Mouse (Mus musculus) stomach, embryonic 14.5 days (tissue): ENCODE results near the gene Thrb. TPM values are rescaled to one million over a fixed set of nuclear protein-coding genes. Genes with fewer than 3 reads are reported as not detected.

ENCODE experiments used
- ATAC-seq: fragments of 200-750 bp; cut with Nextera tagmentation; 2 replicates; pipeline ENCODE4 v1.8.0; 2017; ENCODE audit warnings: low read depth, moderate TSS enrichment; ENCODE audit not compliant: insufficient number of reproducible peaks, insufficient read depth, low FRiP score
- H3K27ac ChIP-seq: fragments of 300-500 bp; sonication (generic); 2 replicates; pipeline ENCODE4 v1.5.1; 2014; ENCODE audit warnings: mild to moderate bottlenecking, low read length, moderate library complexity, mixed read lengths
- H3K27me3 ChIP-seq: fragments of 300-500 bp; sonication (generic); 2 replicates; pipeline ENCODE4 v1.6.1; 2014; ENCODE audit warnings: low read length, control low read depth, mixed read lengths; ENCODE audit not compliant: control insufficient read depth, insufficient read depth
- H3K36me3 ChIP-seq: fragments of 300-500 bp; sonication (generic); 2 replicates; pipeline ENCODE4 v1.6.1; 2014; ENCODE audit warnings: mild to moderate bottlenecking, control low read depth, low read length, moderate library complexity, mixed read lengths; ENCODE audit not compliant: control insufficient read depth, insufficient read depth
- H3K4me1 ChIP-seq: fragments of 300-500 bp; sonication (generic); 2 replicates; pipeline ENCODE4 v1.6.1; 2014; ENCODE audit warnings: low read length, control low read depth, mixed read lengths; ENCODE audit not compliant: control insufficient read depth, insufficient read depth
- H3K4me2 ChIP-seq: fragments of 300-500 bp; sonication (generic); replicated peaks from 2 replicates; pipeline ENCODE4 v1.6.1; 2014; ENCODE audit warnings: low read depth, low read length, control low read depth
- H3K4me3 ChIP-seq: fragments of 300-500 bp; sonication (generic); 2 replicates; pipeline ENCODE4 v1.5.1; 2014; ENCODE audit warnings: low read depth, low read length, control low read depth
- H3K9ac ChIP-seq: fragments of 300-500 bp; sonication (generic); replicated peaks from 2 replicates; pipeline ENCODE4 v1.6.1; 2014; ENCODE audit warnings: low read depth, mild to moderate bottlenecking, control low read depth, low read length, moderate library complexity, mixed read lengths
- H3K9me3 ChIP-seq: fragments of 300-500 bp; sonication (generic); 2 replicates; pipeline ENCODE4 v1.6.1; 2016; ENCODE audit warnings: low read depth, low read length, control low read depth; ENCODE audit not compliant: control insufficient read depth
- WGBS: fragments of 180-500 bp; shearing (Covaris S2); extraction: QIAGEN DNeasy Blood & Tissue Kit; methylation state at CpG from one replicate; pipeline ENCODE4 v1.1.7; 2014; 5-methylcytosine and 5-hydroxymethylcytosine counted together
- polyA plus RNA-seq: library from polyadenylated mRNA; unstranded; fragments of >200 nt; fragmentation: Nextera tagmentation; extraction: Ambion mirVana; gene quantifications from 2 replicates; pipeline ENCODE4 v1.2.1, GENCODE M21; 2014

The Thrb gene
- polyA plus RNA-seq, 1 experiment from 2014 or later: 1.0 TPM

DNA sequence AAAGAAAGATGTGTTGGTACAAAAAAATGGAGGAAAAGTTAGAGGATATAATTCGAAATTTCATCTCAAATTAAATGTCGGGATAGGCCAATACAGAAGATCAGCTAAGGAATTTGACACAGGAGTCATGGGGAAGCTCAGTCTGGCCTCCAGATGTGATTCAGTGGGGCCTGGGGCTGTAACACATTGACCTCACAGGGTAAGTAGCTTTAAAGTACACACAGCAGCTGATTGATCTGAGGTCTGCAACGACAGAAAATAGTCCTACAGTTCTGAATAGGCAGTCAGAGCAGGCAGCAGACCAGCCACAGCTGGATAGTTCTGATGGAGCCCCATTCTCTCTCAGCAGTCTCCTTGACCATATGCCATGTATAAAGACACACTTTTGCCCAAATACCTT, 80.8 kb downstream of the Thrb start:
- Histone ChIP-seq H3K4me3 (no peak overlapping the region), H3K4me1 (0 out of 2 replicates have a peak, but pooled peaks cover 3% of the 10 kb centered on the region), H3K27me3 (no peaks in the 10 kb centered on the region), H3K36me3 (no peaks in the 10 kb centered on the region), H3K4me2 (no peak overlapping the region), H3K9me3 (no peaks in the 10 kb centered on the region), H3K9ac (no peak overlapping the region), H3K27ac (no peak overlapping the region)
- no peak for ATAC-seq
- 35% methylated on average over 3 of the region's 3 CpGs for WGBS

DNA sequence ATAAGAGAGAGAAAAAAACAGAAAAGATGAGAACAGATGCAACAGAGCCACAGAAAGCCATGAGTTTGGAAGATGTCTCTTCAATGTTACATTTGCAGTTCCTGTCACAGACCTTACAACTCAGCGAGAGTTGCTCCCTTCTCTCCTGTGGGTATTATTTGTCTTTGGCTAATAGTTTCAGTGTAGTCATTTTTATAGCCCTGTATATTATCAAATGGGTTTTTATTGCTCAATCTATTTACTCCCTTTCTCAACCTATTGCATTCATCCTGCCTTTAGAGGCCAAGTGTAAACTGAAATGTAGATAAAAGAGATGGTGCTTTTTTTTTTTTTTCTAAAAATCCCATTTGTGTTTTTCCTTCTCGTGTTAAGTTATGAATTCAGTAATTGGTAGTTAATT, 82.2 kb downstream of the Thrb start:
- H3K9ac ChIP-seq: no peak overlapping the region
- 75% methylated on average over 2 of the region's 2 CpGs for WGBS
- no peak for ATAC-seq

DNA sequence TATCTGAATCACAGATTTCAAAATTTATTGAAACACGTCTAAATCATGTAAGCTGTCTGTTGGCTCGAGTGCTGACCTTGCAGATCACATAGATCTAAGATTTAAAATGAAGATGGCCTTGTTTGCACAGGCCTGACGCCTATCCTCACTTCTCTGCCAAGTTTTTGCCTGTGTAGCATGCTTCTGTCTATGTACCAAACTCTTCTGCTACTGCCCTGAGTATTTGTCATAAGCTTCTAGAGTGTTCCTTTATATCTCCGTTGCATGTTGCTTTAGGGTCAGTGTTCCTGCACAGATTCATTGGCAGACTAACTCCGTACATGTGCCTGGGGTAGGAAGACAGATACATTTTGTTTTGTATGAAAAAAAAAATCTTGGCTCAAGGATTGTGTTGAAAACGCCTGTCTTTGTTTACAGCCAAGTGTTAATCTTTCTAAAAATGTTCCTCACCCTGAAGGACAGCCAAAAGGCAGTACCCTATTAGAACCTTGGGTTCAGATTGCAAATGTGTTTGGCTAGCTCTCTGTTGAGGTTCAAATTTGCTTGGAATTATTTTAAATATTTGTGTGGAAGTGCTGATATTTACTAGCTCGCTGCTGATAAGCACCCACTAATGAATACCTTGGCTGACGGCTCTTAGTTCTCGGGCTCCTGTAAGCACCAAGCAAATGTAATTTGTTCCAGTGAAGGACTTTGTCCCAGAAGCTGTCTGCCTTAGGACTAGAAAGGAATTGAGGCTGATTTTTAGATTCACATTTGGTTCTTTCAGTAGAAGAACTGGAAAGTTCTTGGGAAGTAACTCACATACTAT, 83.0 kb downstream of the Thrb start:
- no peak overlapping the region for H3K27ac ChIP-seq
- no peaks in the 10 kb centered on the region for H3K9me3 ChIP-seq
- H3K27me3 ChIP-seq: no peaks in the 10 kb centered on the region
- ATAC-seq: no peak
- 38% methylated on average over 9 of the region's 9 CpGs for WGBS
- no peak overlapping the region for H3K4me3 ChIP-seq
- no peak overlapping the region for H3K9ac ChIP-seq
- 0 out of 2 replicates have a peak, but pooled peaks cover 3% of the 10 kb centered on the region for H3K4me1 ChIP-seq
- no peak overlapping the region for H3K4me2 ChIP-seq
- H3K36me3 ChIP-seq: no peaks in the 10 kb centered on the region

More for the DNA sequence above, 82.2 kb downstream of the Thrb start:
- H3K36me3 ChIP-seq: no peaks in the 10 kb centered on the region
- no peak overlapping the region for H3K4me2 ChIP-seq
- H3K9me3 ChIP-seq: no peaks in the 10 kb centered on the region
- H3K4me1 ChIP-seq: 0 out of 2 replicates have a peak, but pooled peaks cover 3% of the 10 kb centered on the region
- no peak overlapping the region for H3K27ac ChIP-seq
- H3K27me3 ChIP-seq: no peaks in the 10 kb centered on the region
- H3K4me3 ChIP-seq: no peak overlapping the region

DNA sequence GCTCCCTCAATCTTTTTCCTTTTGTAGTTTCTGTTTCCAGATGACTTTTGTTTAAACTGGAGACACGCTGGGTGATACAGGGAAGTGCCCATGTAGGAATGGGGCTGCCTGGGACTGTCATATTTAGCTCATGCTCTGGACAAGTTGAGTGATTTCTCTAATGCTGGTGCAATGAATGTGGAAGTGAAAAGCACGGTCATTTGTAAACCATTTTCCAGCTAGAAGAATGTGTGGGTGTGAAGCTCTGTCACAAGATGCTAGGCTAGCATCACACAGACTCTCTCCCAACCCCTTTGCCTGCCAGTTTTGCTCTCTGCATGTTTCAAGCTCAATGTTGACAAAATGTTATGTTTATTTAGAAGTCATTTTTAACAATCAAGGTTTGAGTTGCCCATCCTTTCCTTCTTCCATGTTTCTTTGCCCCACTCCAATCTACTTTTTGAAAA, 83.7 kb downstream of the Thrb start:
- Histone ChIP-seq H3K9ac (no peak overlapping the region), H3K4me1 (0 out of 2 replicates have a peak, but pooled peaks cover 3% of the 10 kb centered on the region), H3K27ac (no peak overlapping the region), H3K4me2 (no peak overlapping the region), H3K4me3 (no peak overlapping the region), H3K36me3 (no peaks in the 10 kb centered on the region), H3K9me3 (no peaks in the 10 kb centered on the region), H3K27me3 (no peaks in the 10 kb centered on the region)
- WGBS: 43% methylated on average over 2 of the region's 2 CpGs
- no peak for ATAC-seq

DNA sequence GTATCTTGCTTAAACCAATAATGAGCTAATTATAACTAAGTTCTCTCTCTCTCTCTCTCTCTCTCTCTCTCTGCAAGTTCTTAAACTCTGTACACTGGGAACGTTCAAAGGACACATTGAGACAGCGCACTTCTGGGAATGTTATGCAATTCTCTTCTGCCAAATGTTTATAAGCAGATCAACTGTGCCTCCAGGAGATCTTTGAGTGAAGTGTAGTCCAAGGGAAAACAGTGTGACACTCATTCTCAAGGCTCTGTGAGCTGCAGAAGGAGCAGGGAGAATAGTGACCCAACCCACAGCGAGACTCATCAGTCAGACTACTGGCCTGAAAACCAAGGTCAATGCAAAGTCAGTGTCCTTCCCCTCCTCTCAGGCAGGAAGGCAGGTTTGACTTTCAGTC, 87.9 kb downstream of the Thrb start:
- no peak overlapping the region for H3K4me3 ChIP-seq
- H3K27ac ChIP-seq: no peak overlapping the region
- 74% methylated on average over 3 of the region's 3 CpGs for WGBS
- H3K4me1 ChIP-seq: 0 out of 2 replicates have a peak, but pooled peaks cover 3% of the 10 kb centered on the region
- H3K27me3 ChIP-seq: no peaks in the 10 kb centered on the region
- H3K9ac ChIP-seq: no peak overlapping the region
- H3K9me3 ChIP-seq: no peaks in the 10 kb centered on the region
- no peak overlapping the region for H3K4me2 ChIP-seq
- no peaks in the 10 kb centered on the region for H3K36me3 ChIP-seq
- ATAC-seq: no peak

DNA sequence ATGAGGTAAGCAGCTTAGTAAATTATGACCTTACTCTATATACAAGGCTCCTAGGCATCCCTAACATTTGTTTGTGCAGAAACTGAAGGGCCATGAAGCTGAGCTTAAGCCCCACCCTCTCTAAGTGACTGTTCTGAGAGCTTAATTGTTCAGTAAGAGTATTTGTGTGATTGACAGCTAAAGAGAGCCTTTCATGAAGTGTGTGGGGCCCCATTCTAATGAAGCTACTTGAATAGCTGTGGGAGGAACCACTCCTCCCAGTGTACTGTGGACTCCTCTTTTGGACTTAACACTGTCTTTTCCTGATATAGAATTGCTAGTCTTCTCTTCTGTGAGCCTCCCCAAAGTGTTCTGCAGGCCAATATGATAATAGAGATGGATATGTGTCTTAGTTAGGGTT, 88.9 kb downstream of the Thrb start:
- ATAC-seq: no peak
- Histone ChIP-seq H3K9me3 (no peaks in the 10 kb centered on the region), H3K27ac (no peak overlapping the region), H3K27me3 (no peaks in the 10 kb centered on the region), H3K4me2 (no peak overlapping the region), H3K36me3 (no peaks in the 10 kb centered on the region), H3K4me3 (no peak overlapping the region), H3K9ac (no peak overlapping the region), H3K4me1 (no peaks in the 10 kb centered on the region)

DNA sequence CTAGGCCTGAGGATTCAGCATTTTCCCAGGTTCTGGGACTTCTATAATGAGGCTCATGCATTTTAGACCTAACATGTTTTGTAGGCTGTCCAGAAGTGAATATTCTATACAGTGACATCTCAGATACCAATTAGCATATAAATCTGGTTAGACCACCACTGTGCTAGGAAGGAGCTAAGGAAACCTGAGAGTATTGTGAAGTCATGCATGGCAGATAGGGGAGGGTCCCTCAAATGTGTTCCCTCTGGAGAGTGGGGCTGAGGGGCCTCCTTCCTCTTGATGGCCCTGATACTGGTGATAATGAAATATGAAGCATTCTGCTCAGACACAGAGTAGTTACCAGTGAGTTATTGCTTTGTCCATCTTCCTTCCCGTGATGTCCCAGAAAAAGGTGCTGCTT, 91.8 kb downstream of the Thrb start:
- no peaks in the 10 kb centered on the region for H3K9me3 ChIP-seq
- H3K4me1 ChIP-seq: no peaks in the 10 kb centered on the region
- no peaks in the 10 kb centered on the region for H3K36me3 ChIP-seq
- no peak for ATAC-seq
- no peak overlapping the region for H3K27ac ChIP-seq
- H3K4me3 ChIP-seq: no peak overlapping the region
- no peaks in the 10 kb centered on the region for H3K27me3 ChIP-seq
- H3K4me2 ChIP-seq: no peak overlapping the region
- H3K9ac ChIP-seq: no peak overlapping the region
- 94% methylated on average over 1 of the region's 1 CpGs for WGBS

DNA sequence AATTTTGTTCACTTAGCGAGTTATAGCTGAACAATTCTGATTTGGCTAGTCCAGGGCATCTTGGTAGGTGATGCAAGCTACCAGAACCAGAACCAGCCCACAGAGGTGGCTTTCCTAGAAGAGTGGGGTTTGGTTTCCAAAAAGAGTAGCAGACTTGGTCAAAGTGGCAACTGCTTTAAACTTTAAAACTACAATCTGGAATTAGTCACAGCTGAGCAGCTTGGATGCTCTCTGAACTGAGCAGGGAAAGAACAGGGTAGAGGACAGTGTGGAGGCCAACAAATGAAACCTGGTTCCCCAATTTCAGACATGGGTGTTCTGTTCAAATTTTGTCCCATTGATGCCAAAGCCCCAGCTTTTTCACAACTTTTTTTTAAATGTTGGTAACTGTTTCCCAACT, 93.4 kb downstream of the Thrb start:
- ATAC-seq: no peak
- 100% methylated on average over 1 of the region's 1 CpGs for WGBS

DNA sequence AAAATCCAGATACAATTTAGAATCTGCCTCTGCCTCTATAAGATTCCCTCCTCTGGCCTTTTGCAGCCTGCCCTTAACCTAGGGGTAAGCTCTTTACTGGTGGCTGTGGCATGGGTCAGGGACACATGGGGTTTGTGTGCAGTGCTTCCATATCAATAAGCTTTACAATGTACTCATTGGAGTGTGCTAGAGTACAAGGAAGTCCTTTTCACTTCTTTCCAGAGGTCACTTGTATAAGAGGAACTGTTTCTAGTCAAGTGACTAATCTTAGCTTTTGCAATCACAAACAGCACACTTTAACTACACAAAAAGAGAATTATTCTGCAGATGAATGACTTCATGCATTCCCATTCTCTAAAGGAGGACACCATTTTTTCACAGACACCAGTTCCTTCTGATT, 96.7 kb downstream of the Thrb start:
- ATAC-seq: no peak
- Histone ChIP-seq H3K4me1 (no peaks in the 10 kb centered on the region), H3K4me3 (no peak overlapping the region), H3K36me3 (no peaks in the 10 kb centered on the region), H3K4me2 (no peak overlapping the region), H3K9ac (no peak overlapping the region), H3K9me3 (no peaks in the 10 kb centered on the region), H3K27me3 (no peaks in the 10 kb centered on the region), H3K27ac (no peak overlapping the region)

More for the DNA sequence above, 93.4 kb downstream of the Thrb start:
- Histone ChIP-seq H3K27ac (no peak overlapping the region), H3K4me3 (no peak overlapping the region), H3K4me2 (no peak overlapping the region), H3K9me3 (no peaks in the 10 kb centered on the region), H3K27me3 (no peaks in the 10 kb centered on the region), H3K4me1 (no peaks in the 10 kb centered on the region), H3K9ac (no peak overlapping the region), H3K36me3 (no peaks in the 10 kb centered on the region)
